Mouse (Mus musculus): ENCODE results near the gene Adamts3.

Gene Adamts3

DNA sequence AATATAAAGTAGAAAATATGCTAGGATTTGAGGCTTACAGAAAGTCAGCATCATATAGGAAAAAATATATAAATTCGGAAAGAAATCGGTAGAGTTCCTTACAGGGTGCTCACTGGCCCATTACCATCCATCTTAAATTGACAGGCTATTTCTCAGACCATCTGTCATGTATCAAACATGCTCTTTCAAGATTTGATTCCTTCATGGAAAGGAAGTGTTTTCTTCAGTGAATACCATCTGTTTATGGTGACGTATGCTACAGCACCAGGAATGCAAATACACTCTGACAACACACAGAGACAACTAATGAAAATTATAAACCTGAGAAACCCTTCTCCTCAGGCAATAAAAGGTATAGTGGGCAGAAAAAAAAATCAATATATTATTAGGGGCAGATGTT lies 68.6 kb downstream of the Adamts3 start:
- DNase-seq (ENCODE audit: low read depth): no peak

DNA sequence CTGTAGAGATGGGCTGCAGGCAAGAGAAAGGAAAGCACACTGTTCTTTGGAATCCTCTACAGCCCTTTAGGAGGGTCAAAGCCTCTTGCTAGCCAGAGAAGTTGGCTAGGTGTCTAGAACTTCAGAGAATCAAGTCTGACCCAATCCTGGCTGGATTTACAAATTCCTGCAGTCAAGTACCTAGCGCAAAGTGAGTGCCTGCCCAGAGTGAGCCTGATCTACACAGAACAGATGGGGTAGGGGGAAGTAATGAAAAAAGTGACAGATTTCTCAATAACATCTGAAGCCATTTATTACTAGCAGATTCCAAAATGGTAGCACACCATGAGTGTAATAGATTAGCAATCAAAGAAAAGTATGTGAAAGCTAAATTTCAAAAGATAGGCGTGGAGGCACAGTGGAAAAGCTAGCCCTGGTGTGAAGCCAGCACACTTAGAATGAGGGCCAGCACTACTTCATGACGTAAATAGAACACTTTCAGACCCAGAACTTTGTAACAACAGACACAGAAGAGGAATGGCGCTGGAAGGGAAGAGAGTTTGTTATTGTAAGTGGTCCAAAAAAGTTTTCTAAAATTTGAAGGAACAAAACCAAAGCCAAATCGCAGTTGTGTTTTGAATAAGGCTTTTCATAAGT lies 82.8 kb downstream of the Adamts3 start:
- no peak for DNase-seq (ENCODE audit: low read depth)

DNA sequence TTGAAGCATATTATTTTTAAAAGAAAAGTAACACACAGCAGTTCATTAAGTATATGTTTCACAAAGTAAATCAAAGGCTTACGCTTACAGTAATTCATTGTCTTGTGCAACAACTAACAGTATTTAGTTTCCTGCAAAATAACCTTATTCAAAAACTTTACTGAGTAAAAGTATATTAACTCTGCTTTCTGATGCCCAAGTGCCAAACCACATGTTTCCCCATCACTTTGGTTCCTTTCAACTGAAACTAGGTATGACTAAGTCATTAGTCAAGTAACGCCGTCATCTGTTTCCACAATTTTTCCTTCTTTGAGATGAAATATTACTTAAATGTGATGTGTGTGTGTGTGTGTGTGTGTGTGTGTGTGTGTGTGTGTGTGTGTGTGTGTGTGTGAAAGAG lies 89.4 kb downstream of the Adamts3 start:
- DNase-seq (ENCODE audit: low read depth): no peak

DNA sequence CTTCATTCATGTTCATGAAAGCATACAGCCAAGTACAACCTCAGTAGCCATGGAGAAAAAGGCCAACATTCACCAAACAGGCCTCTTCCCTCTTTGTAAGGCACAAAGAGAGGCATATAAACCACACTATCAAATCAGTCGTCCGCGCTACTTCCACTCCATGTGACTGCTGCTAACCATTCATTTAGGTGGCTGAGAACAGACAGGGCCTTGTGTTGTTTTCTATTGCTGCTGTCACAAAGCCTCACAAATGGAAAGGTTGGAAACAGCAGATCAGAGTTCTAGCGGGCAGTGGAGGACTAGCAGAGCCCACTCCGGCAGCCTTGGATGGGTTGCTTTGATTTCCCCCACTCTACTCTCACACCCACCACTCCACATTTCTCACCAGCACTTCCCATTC lies 98.5 kb downstream of the Adamts3 start:
- no peak for DNase-seq (ENCODE audit: low read depth)

DNA sequence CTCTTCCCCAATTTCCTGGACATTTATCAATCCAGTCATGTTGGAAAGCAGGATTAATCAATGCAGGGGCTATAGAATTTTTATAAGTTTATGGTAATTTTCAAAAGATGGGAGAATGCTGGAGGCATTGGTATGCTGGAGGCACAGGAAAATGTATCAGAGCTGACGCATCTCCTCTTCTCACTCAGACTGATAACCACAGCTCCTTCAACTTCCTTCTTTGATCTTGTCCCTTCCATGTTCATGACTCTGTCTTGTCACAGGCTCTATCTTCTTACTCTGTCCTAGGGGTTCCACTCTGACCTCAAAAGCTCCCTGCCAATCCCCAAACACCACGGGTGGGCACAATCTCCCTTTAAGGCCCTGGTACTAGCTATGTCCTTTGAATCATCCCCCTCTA lies 103.3 kb downstream of the Adamts3 start:
- DNase-seq (ENCODE audit: low read depth): no peak

DNA sequence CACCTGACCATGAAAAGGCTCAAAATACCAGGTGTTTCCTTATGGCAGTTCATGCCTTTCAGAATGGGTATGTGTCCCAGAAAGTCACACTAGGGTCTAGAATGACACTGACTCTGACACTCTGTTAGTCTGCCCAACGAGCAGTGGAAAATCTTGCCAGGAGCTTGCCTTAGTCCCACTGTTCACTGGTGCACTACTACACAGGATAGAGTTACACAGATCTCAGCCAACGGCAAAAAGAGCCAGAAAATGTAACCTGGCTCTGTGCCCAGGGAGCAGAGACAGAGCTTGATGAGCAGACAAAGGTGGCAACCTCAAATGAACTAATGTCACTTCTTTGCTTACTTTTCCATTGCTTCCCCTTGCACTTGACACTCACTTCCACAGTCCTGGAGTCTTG lies 104.5 kb downstream of the Adamts3 start:
- no peak for DNase-seq (ENCODE audit: low read depth)

DNA sequence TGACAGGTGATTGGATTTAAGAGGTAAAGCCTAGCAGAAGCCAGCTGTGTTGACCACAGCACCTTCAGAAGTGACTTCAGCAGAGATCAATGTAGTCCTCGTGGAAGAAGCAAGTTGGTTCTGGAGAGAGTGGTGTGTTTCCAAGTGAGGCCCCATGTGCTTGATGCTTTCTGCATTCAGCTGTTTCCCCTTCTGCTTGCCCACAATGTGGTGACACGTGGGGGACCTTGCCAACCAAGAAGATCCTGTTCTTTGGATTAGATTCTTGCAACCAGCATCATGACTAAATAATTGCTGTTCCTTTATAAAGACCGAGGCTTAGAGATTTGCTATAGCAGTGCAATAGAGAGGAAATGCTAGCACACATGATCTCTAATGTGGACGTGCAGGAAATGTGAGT lies 105.7 kb downstream of the Adamts3 start:
- DNase-seq (ENCODE audit: low read depth): no peak

DNA sequence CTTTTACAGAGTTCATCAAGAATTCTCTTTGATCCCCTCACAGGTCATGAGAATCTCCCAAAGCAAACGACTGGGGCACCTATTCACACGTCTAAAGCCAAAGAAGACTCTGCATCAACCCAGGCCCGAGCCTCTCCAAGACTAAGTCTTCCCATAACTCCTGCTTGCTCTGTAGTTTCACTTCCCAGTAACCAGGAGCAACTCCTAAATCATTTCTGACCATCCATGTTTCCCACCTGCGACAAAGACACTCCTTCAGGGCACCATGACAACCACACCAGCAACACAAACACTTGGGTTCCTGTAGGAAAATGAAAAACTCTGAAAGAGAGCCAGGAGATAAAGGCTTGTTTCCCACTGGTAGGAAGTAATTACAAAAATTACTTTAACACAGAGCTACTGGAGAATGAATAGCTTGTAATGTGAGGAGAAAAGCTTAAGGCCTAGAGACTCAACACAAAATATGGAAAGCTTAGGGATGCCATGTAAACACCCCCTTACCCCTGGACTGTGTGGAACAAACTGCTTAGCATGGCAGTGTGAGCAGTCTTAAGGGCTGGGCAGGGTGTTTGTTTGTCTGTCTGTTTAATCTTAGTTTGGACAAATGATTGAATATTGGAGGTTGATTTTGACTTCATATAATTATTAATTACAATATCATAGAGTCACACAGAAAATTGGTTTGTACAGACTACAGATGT lies 112.3 kb downstream of the Adamts3 start:
- DNase-seq (ENCODE audit: low read depth): no peak

DNA sequence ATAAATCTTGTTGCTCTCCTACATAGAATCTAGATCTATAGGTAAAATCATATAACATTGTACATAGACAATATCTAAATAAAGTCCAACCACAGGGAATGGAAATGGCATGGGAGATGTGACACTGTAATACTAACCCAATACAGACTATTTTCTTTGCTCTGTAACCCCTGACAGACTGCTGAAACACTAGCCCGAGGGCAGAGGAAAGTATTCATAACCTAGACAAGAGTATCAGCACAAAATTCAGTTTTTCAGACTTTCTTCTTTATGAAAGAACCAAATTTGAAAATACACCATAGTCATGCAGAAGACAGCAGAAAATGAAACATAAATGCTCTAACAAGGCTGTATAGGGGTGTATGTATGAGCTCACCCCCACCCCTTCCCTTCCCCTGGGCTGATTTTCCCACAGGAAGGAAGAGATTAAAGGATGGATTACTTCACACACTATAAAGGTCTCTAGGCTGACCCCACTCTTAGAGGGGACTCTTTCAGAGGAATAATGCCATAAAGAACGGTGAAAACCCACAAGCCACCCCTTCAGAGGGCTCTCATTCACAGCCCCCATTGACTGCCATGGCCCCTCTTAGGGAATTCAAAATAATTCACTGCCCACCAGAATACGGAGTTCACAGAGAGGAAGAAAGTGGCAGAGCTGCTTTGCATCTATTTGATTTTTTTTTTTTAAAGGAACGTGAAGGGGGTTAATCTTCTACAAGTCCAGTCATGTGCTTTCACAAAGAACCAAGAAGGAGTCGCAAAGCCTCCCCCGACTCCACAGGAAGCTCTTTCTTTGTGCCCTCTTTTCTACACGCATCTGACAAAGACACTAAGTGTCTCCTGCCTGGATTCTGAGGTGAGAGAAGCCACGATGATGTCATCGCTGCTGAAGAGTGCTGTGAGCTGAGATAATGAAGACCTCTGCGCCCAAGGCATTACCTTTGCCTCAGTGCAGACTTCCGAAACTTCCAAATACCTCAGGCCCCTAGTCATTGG lies 119.6 kb downstream of the Adamts3 start:
- no peak for DNase-seq (ENCODE audit: low read depth)

DNA sequence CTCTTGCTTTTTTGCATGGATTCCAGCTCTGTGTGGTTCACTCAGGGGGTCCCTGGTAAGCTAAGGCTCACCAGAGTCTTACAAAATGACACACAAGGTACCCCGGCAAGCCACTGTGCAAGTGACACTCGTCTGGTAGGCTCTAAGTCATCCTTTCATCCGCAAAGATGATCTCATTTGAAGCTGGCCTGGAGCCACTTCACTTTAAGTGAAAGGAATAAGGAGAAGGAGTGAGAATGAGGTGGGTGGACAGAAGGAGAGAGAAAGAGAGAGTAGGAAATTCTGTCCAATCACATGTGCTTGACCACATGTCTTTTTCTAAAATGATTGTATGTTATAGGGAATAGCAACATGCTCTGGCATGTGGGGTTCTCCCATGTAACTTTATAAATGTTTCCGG lies 122.8 kb downstream of the Adamts3 start:
- no peak for DNase-seq (ENCODE audit: low read depth)

DNA sequence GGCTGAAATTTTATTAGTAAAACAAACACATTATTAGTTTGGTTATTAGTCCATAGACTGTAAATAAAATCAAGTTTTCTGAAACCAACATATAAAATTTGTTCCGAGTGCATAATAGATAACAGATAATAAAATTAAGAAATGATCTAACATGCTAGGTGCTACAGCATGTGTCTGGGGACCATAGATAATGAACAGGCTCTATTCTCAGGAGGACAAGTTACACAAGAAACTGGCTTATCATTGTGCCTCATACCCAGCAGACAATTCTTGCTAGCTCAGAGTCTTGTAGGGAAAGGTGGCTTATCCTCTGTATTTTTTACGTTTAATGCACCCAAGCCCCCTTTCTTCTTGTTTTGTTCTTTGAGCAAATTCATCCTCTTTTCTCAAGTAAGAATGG lies 131.3 kb downstream of the Adamts3 start:
- DNase-seq (ENCODE audit: low read depth): no peak

DNA sequence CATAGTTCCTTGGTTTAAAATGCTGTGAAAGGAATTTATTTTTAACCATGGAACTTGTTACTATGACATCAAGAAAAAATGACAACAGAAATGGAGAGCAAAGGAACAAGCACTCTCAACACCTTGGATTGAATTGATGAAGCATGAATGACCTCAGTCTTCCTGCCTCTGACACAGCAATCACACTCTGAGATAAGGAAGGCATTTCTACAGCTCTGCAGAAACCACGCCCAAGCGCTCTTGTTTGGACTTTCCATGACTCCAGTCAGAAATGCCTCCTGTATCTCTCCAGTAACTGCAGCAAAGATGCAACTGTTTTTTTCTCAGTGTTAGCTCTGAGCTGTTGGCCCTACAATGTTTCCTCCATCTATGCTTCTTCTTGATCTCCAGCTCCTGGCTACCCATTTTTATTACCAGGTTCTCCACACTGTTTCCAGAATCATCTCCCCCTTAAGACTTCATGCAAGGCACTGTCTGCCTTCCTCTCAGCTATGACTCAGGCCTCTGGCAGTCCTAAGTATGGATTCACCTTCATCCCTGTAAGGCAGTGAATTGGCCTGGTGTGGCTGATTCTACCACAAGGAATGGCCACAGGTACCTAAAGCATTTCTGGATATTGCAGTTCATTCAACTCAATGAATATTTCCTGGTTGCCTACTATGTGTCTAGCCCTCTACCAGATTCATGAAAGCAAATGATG lies 134.8 kb downstream of the Adamts3 start:
- DNase-seq (ENCODE audit: low read depth): no peak

DNA sequence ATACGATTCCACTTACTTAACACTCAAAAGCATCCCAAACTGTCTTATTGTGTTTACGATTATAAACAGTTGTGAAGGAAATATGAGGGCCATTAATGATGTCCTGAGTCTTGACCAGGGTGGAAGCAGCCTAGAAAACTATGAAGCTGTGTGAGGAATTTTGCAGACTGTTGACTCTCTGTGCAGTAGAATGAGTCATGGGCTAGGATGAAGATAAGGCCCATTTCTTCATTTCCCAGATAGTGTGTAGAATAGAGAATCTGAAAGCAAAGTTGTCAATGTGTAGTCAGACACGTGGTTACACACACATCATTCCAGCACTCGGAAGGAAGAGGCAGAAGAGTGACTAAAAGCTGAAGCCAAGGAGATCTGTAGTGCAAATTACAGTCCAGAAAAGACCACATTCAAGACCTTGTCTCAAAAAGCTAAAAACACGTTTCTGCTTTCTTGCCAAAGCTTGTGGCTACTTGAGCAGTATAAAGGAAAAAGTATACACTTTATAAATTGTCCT lies 135.9 kb downstream of the Adamts3 start:
- DNase-seq (ENCODE audit: low read depth): no peak

DNA sequence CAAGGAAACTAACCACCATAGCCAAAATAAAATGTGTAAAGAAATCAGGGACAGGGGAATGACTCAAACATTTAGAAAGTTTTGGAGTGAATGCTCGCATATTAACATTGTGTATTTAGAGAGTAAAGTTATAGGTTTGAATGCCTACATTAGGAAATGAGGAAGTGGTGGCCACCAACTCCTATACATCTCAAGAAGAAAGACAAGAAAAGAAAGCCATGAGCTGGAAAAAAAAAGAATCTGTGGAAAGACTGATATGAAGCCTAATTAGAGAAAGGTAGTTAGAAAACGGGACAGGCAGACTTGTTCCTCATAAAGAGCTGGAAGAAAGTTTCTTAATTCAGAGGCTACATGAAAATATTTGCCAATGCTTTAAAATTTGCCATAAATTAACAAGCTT lies 138.0 kb downstream of the Adamts3 start:
- DNase-seq (ENCODE audit: low read depth): no peak

DNA sequence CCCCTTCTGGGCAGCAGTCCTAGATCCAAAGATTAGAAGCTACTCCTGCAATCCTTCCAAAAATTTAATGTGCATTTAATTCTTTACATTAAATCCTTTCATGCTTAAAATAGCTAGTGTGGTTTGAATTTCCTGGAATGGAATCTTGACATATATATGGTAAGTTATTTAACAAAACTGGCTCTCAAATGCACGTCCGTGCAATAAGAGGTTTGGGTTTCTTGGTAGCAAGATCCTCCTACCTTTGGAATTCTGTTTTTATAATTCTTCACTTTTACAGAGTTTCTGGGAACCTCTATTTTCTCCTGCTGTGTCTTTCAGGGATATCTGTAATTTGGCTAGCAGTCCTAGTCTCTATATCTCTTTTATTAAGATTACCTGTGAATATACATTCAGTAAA lies 148.4 kb downstream of the Adamts3 start:
- DNase-seq (ENCODE audit: low read depth): no peak

DNA sequence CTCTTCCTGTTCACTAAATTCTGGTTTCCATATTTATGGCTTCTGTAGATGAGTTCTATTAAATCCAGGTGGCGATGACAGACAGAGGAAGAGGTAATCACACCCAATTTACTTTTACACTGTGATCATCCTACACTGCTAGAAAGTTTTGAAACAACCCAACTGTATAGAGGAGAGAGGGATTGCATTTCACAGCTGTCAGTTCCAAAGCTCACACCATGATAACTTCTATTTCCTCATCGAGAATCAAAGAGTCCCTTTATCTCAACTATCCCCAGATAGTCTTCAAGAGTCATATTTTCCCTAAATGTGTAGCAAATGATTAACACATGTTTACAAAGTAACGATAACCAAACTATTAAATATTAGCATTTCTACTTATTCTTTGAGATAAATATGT lies 152.7 kb downstream of the Adamts3 start:
- no peak for DNase-seq (ENCODE audit: low read depth)

DNA sequence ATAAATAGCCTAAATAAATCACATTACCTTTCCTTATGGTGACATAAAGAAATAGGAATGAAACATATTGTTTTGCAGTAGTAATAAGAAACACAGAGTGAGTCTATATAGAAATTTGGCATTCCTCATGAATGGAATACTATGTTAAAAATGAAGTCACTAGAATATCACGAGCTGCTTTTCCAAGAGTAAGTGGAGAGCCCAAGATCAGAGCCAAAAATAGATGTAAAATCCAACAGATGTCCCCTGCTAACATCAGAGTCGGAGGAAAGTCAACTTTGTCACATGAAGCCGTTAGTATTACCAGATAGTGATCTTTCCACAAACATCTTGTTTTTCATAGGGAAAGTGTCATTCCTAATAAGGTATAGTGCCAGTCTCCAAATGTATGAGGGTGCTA lies 155.0 kb downstream of the Adamts3 start:
- DNase-seq (ENCODE audit: low read depth): no peak

DNA sequence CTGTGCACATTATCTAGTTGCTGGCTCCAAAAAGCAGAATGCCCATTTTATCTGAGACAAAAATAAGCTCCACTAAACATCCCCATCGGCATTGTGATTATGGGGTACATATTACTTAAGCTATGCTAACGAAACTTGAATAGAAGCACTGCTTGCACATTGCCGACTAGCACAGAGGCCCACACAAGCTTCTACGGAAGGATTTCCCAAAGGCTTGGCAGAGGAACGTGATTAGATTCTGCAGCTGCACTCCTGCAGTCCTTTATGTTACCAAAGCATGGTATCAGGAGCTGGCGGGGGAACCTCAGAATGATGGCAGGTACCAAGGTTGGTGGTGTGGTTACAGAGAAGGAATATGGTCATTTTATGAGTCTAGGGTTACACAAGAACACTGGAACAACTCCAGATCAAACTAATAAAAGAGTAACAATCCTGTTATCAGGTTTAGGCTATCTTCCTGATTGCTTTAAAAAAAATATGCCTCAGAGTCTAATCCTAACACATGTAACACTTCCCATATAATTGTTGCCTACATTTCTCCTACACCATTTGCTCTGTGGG lies 155.6 kb downstream of the Adamts3 start:
- no peak for DNase-seq (ENCODE audit: low read depth)

DNA sequence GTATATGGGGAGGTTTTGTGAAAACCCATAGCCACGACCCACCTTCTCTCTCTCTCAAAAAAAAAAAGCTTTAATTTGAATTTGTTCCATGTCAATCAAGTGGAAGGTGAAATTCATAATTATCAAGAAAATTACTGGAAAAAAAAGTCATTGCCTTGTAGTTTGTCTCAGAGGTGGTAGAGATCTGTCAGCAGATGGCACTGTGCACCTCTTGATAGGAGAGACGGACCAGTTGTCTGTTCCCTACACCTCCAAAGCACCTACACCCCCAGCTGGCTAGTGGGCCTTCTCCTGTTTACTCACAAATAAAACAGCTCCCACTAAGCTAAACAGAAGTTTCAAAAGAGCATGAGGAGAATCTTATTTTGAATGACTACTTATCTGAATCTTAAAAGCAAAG lies 168.6 kb downstream of the Adamts3 start:
- no peak for DNase-seq (ENCODE audit: low read depth)

DNA sequence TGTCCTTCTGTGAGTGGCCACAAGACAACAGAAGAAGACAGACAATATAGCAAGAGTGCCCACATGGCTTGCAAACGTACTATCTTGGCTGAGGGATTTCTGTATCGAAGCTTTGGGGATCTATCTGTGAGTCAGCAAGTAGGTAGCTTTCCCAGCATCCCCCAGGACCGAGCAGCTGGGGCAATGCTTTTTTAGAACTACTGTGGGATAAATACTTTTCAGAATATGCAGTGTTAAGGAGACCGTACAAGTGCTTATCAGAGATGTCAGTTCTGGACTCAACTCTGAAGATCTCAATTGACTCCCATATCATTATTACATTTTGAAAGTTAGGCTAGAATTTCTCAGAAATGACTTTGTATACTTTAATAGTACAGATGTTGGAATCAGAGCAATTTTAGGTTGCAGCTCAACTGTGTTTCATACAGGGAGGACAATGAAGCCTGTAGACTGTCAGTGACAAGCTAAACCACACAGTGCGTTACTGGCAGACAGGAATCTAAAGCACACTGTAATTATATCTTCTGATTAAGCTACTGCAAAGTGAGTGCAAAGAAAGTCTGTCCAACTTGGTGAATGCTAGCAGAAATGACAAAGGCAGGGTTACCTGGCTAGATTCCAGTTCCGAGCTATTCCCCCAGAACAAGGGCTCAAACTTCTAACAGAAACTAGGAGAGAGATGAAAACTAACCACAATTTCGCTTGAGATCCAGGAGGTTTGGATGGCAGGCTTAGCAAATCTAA lies 171.8 kb downstream of the Adamts3 start:
- no peak for DNase-seq (ENCODE audit: low read depth)

DNA sequence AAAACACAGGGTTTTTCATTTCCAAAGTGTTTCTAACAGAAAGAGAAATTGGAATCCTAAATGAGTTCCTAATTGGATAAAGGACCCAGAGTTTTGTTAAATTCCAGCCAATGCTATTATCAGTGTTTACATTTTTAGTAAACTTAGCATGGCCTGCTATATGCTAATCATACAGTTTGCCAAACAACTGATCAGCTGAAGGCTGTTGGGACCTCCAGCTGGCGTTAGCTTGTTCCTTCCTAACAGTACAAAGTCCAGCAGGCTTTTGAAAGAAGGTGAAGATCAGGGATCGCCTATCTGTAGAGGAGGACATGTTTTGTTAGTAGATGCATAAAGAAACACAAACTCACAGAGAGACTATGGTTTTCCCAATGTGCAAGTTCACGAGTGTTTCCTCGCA lies 173.7 kb downstream of the Adamts3 start:
- DNase-seq (ENCODE audit: low read depth): no peak
